Mouse (Mus musculus): ENCODE measurements around the gene Rpl28. TPM values are rescaled to one million over a fixed set of nuclear protein-coding genes. Genes with fewer than 3 reads are reported as not detected.
A peak's percentile ranks its signal among the peaks of the same experiment; 100 is the strongest.

Gene Rpl28
- total and polyA plus RNA-seq, 3 experiments, result 269 to 2,603 (median 526) TPM

GRCm38 (mm10) chr7:4764946-4765710 is 27.5 kb upstream of the Rpl28 start:
- H3K4me1 ChIP-seq (ENCODE audit: control insufficient read depth in 1 of 2, insufficient read depth in 2 of 2), result peaks cover 0 to 3% of the 10 kb centered on the region in 2 experiments; a peak in 1 of 4 replicates
- no peak overlapping the region for H3K27ac ChIP-seq (ENCODE audit: insufficient read depth, low read depth)
- no peaks in the 10 kb centered on the region for H3K79me2 ChIP-seq (replicated peaks; ENCODE audit: control insufficient read depth, extremely low read depth, insufficient read depth, poor library complexity, severe bottlenecking)
- no peaks in the 10 kb centered on the region for H3K36me3 ChIP-seq (replicated peaks in 1 of 2; ENCODE audit: control insufficient read depth in 1 of 2, insufficient read depth in 1 of 2, low read length in 1 of 2)
- H3K4me2 ChIP-seq (ENCODE audit: insufficient read depth, low read depth, poor library complexity, severe bottlenecking), result peak overlapping the region; percentile 62; the same call in 1 of the 2 replicates
- H3K9me3 ChIP-seq (replicated peaks; ENCODE audit: low read length), result no peaks in the 10 kb centered on the region
- DNase-seq (ENCODE audit: extremely low read depth), result no peak
- dilution Hi-C loops (cut with MboI; ENCODE audit: extremely low pct_ligation_motif_present, extremely low pct_unique_long_range_greater_than_20kb, low sequenced_read_pairs), result no loop called here
- no peak for TF ChIP-seq PAX5 (IDR thresholded peaks at IDR 0.05; ENCODE audit: low read length)
- no peak for TF ChIP-seq KAT2A (IDR thresholded peaks at IDR 0.05; ENCODE audit: insufficient replicate concordance, low read length)
- no peak for TF ChIP-seq RCOR1 (conservative IDR thresholded peaks at IDR 0.05; ENCODE audit: low read depth, low read length)
- no peak for TF ChIP-seq MXI1 (IDR thresholded peaks at IDR 0.05; ENCODE audit: low read depth, low read length)
- no peak for TF ChIP-seq POLR2A (IDR thresholded peaks at IDR 0.05; ENCODE audit: low read depth, low read length)
- TF ChIP-seq ELF1 (IDR thresholded peaks at IDR 0.05; ENCODE audit: low read depth, low read length), result no peak
- no peak for TF ChIP-seq MAZ (IDR thresholded peaks at IDR 0.05; ENCODE audit: low read depth, low read length)
- TF ChIP-seq MEF2A (IDR thresholded peaks at IDR 0.05; ENCODE audit: borderline replicate concordance, low read depth, low read length), result no peak
- no peak for TF ChIP-seq CHD1 (IDR thresholded peaks at IDR 0.05; ENCODE audit: low read depth, low read length)
- TF ChIP-seq NRF1 (IDR thresholded peaks at IDR 0.05; ENCODE audit: low read depth, low read length), result no peak
- H3K27me3 ChIP-seq (replicated peaks), result peaks cover 6% of the 10 kb centered on the region
- in situ Hi-C loops (cut with MboI; ENCODE audit: low pct_ligation_motif_present, low pct_unique_long_range_greater_than_20kb, low sequenced_read_pairs), result no loop called here
- H3K4me3 ChIP-seq (replicated peaks in 1 of 3; ENCODE audit: low read depth in 2 of 3, low read length in 2 of 3, poor library complexity in 1 of 3), result no peak overlapping the region
- no peak overlapping the region for H3K9ac ChIP-seq (ENCODE audit: insufficient read depth, low read depth)

GRCm38 (mm10) chr7:4771202-4771601 is 21.5 kb upstream of the Rpl28 start, which contains the start of gene Fam71e2:
Gene Fam71e2 (minus strand): TSS chr7:4771302.
- Histone ChIP-seq H3K27ac (ENCODE audit: insufficient read depth, low read depth) (no peak within 1 kb of the TSS), H3K9me3 (replicated peaks; ENCODE audit: low read length) (no peaks in the 10 kb centered on the region), H3K27me3 (replicated peaks) (peaks cover 13% of the 10 kb centered on the region), H3K79me2 (replicated peaks; ENCODE audit: control insufficient read depth, extremely low read depth, insufficient read depth, poor library complexity, severe bottlenecking) (no peaks in the 10 kb centered on the region), H3K4me2 (ENCODE audit: insufficient read depth, low read depth, poor library complexity, severe bottlenecking) (no peak within 1 kb of the TSS), H3K4me3 (replicated peaks in 1 of 3; ENCODE audit: low read depth in 2 of 3, low read length in 2 of 3, poor library complexity in 1 of 3) (no peak within 1 kb of the TSS), H3K4me1 (ENCODE audit: control insufficient read depth in 1 of 2, insufficient read depth in 2 of 2) (no peaks in the 10 kb centered on the region; a peak in 1 of 4 replicates), H3K9ac (ENCODE audit: insufficient read depth, low read depth) (no peak within 1 kb of the TSS), H3K36me3 (replicated peaks in 1 of 2; ENCODE audit: control insufficient read depth in 1 of 2, insufficient read depth in 1 of 2, low read length in 1 of 2) (no peaks in the 10 kb centered on the region)
- TF ChIP-seq MAFK (IDR thresholded peaks at IDR 0.05; ENCODE audit: insufficient replicate concordance, low read length) (no peak), KAT2A (IDR thresholded peaks at IDR 0.05; ENCODE audit: insufficient replicate concordance, low read length) (no peak), JUN (IDR thresholded peaks at IDR 0.05; ENCODE audit: insufficient read depth, low read depth, low read length) (no peak), ETS1 (conservative IDR thresholded peaks at IDR 0.05; ENCODE audit: low read depth, low read length) (no peak), EP300 (IDR thresholded peaks at IDR 0.05; ENCODE audit: low read length) (no peak), TCF12 (IDR thresholded peaks at IDR 0.05; ENCODE audit: low read depth, low read length) (no peak), E2F4 (IDR thresholded peaks at IDR 0.05; ENCODE audit: insufficient replicate concordance, low read depth, low read length) (no peak), CHD2 (IDR thresholded peaks at IDR 0.05; ENCODE audit: low read length) (no peak), ZMIZ1 (IDR thresholded peaks at IDR 0.05; ENCODE audit: low read depth, low read length) (no peak), USF1 (IDR thresholded peaks at IDR 0.05; ENCODE audit: low read depth, low read length) (no peak)
- in situ Hi-C loops (cut with MboI; ENCODE audit: low pct_ligation_motif_present, low pct_unique_long_range_greater_than_20kb, low sequenced_read_pairs), result no loop called here
- dilution Hi-C loops (cut with MboI; ENCODE audit: extremely low pct_ligation_motif_present, extremely low pct_unique_long_range_greater_than_20kb, low sequenced_read_pairs), result no loop called here
- no peak for DNase-seq (ENCODE audit: extremely low read depth)

All from CH12.LX (cell line).